Mouse (Mus musculus): Measurements from ENCODE around the gene Cdyl2. TPM values are rescaled to one million over a fixed set of nuclear protein-coding genes. Genes with fewer than 3 reads are reported as not detected.

The Cdyl2 gene
- polyA plus RNA-seq, 1 experiment from 2014 or later, result 10.2 TPM

DNA sequence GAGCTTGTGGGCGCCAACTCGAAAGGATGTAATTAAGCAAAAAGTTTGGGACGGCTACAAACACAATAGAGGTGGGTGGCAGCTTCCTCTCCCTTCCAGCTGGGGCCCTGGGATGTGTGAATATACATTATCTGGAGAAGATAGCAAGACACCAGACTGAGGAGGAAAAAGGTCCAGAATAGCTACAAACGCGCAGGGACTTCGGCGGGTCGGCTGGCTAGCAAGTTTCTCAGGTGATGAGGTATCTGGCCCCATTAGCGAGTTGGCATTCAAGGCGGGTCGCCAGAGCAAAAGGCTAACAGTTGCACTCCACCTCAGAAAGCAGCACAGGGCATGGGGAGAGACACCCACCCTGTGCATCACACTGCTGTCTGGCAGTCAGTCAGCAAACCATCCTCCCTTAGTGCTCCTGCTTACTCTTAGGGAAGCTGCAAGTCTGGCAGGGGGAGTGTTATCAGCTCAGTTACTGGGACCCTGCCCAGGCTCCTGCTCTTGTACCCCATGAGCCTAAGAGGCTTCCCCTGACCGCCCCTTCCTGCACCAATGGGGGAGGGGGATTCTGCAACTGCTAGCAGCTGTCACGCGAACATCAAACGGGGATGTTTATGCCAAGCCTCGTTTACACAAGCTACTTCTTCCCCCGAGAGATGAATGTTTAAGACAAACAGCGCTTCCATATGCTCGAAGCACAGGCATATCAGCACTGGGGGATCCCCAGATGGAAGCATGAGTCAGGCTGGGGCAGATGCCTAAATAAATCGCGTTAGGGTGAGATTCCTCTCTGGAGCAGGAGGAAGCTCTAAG is 111.4 kb downstream of the Cdyl2 start:
- no peaks in the 10 kb centered on the region for H3K27me3 ChIP-seq (ENCODE audit: control insufficient read depth, insufficient read depth, low read length)
- ATAC-seq (ENCODE audit: insufficient read depth, low FRiP score, low TSS enrichment) (no peak), DNase-seq (ENCODE audit: low spot score) (no peak)
- no peak overlapping the region for H3K4me2 ChIP-seq (ENCODE audit: low read depth)
- 72% methylated on average over 21 of the region's 21 CpGs for WGBS
- no peaks in the 10 kb centered on the region for H3K36me3 ChIP-seq (ENCODE audit: control insufficient read depth, insufficient read depth, low read length)
- no peaks in the 10 kb centered on the region for H3K9me3 ChIP-seq (ENCODE audit: control insufficient read depth, low read length)
- no peak overlapping the region for H3K9ac ChIP-seq (ENCODE audit: low read length)
- H3K4me3 ChIP-seq (ENCODE audit: low read depth, low read length), result no peak overlapping the region
- H3K27ac ChIP-seq (ENCODE audit: low read depth, low read length), result no peak overlapping the region
- H3K4me1 ChIP-seq (ENCODE audit: control insufficient read depth, insufficient read depth, low read length), result no peaks in the 10 kb centered on the region

DNA sequence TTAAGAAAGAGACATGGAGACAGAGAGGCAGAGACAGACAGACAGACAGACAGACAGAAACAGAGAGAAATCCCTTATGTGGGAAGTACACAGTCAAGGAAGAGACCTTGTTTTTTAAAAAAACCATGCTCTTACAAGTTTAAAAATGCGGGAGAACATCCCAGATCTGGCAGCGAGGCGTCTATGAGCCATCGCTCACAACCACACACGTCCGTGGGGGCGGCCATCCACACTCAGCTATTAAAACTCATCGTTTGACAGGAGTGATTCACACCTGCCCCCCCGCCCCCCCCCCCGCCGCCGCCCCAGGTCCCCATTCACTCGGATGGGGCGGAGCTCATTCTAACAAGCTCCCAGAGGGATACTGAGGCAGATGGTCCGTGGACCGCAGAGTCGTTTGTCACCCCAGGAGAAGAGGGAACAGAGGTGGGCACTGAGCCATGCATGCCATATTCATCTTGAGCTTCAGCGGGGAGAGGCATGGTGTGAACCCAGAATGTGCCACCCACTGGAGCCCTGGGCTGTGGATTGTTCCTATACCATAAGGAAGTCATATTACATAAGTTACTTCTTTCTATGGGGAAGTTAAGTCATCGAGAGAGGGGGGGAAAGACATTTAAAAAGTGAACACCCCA is 113.0 kb downstream of the Cdyl2 start:
- H3K36me3 ChIP-seq (ENCODE audit: control insufficient read depth, insufficient read depth, low read length), result no peaks in the 10 kb centered on the region
- H3K4me2 ChIP-seq (ENCODE audit: low read depth), result no peak overlapping the region
- ATAC-seq (ENCODE audit: insufficient read depth, low FRiP score, low TSS enrichment) (peak; percentile 50; the same call in 1 of the 2 replicates), DNase-seq (ENCODE audit: low spot score) (no peak)
- 71% methylated on average over 19 of the region's 19 CpGs for WGBS
- no peak overlapping the region for H3K27ac ChIP-seq (ENCODE audit: low read depth, low read length)
- H3K4me1 ChIP-seq (ENCODE audit: control insufficient read depth, insufficient read depth, low read length), result no peaks in the 10 kb centered on the region
- H3K4me3 ChIP-seq (ENCODE audit: low read depth, low read length), result no peak overlapping the region
- H3K9me3 ChIP-seq (ENCODE audit: control insufficient read depth, low read length), result no peaks in the 10 kb centered on the region
- H3K9ac ChIP-seq (ENCODE audit: low read length), result no peak overlapping the region
- no peaks in the 10 kb centered on the region for H3K27me3 ChIP-seq (ENCODE audit: control insufficient read depth, insufficient read depth, low read length)

DNA sequence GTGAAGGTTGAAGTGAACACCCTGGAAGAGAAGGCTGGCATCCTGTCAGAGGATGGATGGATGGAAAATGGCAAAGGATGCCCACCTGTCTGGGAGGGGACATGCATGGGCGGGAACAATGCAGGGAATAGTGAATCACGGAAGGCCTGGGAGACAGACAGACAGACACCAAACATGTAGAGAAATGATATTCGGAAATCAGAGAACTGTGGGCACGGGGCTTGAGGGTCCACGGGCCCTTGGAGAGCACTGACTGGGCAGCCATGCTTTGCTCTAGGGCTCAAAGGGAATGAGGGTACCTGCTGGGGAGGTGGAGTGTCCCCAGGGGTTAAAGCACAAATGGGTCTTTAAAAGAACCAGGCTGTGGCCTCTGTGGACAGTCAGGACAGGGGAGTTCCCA is 113.6 kb downstream of the Cdyl2 start:
- DNase-seq (ENCODE audit: low spot score) (no peak), ATAC-seq (ENCODE audit: insufficient read depth, low FRiP score, low TSS enrichment) (no peak)
- Histone ChIP-seq H3K27me3 (ENCODE audit: control insufficient read depth, insufficient read depth, low read length) (no peaks in the 10 kb centered on the region), H3K4me2 (ENCODE audit: low read depth) (no peak overlapping the region), H3K4me1 (ENCODE audit: control insufficient read depth, insufficient read depth, low read length) (no peaks in the 10 kb centered on the region), H3K9ac (ENCODE audit: low read length) (no peak overlapping the region), H3K4me3 (ENCODE audit: low read depth, low read length) (no peak overlapping the region), H3K27ac (ENCODE audit: low read depth, low read length) (no peak overlapping the region), H3K36me3 (ENCODE audit: control insufficient read depth, insufficient read depth, low read length) (no peaks in the 10 kb centered on the region), H3K9me3 (ENCODE audit: control insufficient read depth, low read length) (no peaks in the 10 kb centered on the region)
- WGBS, result 90% methylated on average over 5 of the region's 5 CpGs

DNA sequence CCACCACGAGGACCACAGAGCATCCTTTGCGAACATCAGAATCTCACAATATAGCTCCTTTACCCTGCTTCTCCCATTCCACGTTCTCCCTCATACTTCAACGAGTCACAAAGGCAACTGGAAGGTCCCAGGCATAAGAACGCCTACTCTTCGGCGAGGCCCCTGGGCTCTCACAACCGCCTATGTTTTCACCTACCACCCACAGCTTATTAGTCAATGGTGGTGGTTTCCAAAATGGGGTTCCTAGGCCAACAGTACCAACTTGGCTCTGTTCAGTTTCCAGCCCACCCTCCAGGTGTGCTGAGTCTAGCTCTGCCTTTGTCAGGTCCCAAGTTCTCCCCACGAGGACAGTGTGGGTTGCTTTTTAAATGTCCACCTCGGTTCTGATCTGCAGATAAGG is 114.0 kb downstream of the Cdyl2 start:
- WGBS, result 93% methylated on average over 10 of the region's 10 CpGs
- ATAC-seq (ENCODE audit: insufficient read depth, low FRiP score, low TSS enrichment), result no peak
- H3K4me3 ChIP-seq (ENCODE audit: low read depth, low read length), result no peak overlapping the region

DNA sequence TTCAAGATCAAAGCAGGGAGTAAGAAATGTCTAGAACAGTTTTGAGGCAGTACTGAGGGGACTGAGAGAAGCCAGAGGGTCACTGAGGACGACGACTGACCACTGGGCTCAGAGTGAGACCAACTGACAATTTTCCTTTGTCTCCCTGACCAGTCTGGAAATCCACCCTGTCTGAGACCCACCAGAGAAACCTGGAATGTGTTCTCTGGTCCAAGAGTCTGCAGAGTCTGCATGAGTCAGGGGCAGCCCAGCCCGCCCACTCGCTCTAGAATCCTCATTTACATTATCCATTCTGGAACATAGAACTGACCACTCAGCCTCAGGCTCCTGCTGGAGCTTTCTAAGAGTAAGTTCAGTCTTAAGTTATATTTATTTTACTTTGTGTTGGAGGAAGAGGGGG is 114.9 kb downstream of the Cdyl2 start:
- Histone ChIP-seq H3K4me2 (ENCODE audit: low read depth) (no peak overlapping the region), H3K9me3 (ENCODE audit: control insufficient read depth, low read length) (no peaks in the 10 kb centered on the region), H3K27ac (ENCODE audit: low read depth, low read length) (no peak overlapping the region), H3K4me1 (ENCODE audit: control insufficient read depth, insufficient read depth, low read length) (no peaks in the 10 kb centered on the region), H3K36me3 (ENCODE audit: control insufficient read depth, insufficient read depth, low read length) (no peaks in the 10 kb centered on the region), H3K4me3 (ENCODE audit: low read depth, low read length) (no peak overlapping the region), H3K27me3 (ENCODE audit: control insufficient read depth, insufficient read depth, low read length) (no peaks in the 10 kb centered on the region), H3K9ac (ENCODE audit: low read length) (no peak overlapping the region)
- ATAC-seq (ENCODE audit: insufficient read depth, low FRiP score, low TSS enrichment) (no peak), DNase-seq (ENCODE audit: low spot score) (no peak)
- WGBS, result 87% methylated on average over 4 of the region's 4 CpGs

More for the DNA sequence above, 114.0 kb downstream of the Cdyl2 start:
- no peak overlapping the region for H3K4me2 ChIP-seq (ENCODE audit: low read depth)
- no peak for DNase-seq (ENCODE audit: low spot score)
- H3K27ac ChIP-seq (ENCODE audit: low read depth, low read length), result no peak overlapping the region
- H3K9ac ChIP-seq (ENCODE audit: low read length), result no peak overlapping the region
- H3K4me1 ChIP-seq (ENCODE audit: control insufficient read depth, insufficient read depth, low read length), result no peaks in the 10 kb centered on the region
- no peaks in the 10 kb centered on the region for H3K36me3 ChIP-seq (ENCODE audit: control insufficient read depth, insufficient read depth, low read length)
- H3K27me3 ChIP-seq (ENCODE audit: control insufficient read depth, insufficient read depth, low read length), result no peaks in the 10 kb centered on the region
- H3K9me3 ChIP-seq (ENCODE audit: control insufficient read depth, low read length), result no peaks in the 10 kb centered on the region

DNA sequence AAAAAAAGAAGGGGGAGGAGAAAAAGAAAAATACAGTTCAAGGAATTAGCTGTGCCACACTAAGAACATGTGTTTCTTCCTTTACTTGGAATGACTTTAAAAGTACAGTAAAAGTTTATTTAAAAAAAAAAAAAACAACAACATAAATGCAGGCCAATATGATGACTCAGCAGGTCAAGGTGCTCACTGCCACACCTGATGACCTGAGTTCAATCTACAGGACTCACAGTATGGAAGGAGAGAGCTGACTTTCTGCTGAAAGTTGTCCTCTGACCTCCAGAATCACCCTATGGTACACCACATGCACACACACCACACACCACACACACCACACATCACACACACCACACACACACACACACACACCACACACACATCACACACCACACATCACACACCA is 116.4 kb downstream of the Cdyl2 start:
- H3K27me3 ChIP-seq (ENCODE audit: control insufficient read depth, insufficient read depth, low read length), result no peaks in the 10 kb centered on the region
- H3K9ac ChIP-seq (ENCODE audit: low read length), result no peak overlapping the region
- H3K9me3 ChIP-seq (ENCODE audit: control insufficient read depth, low read length), result no peaks in the 10 kb centered on the region
- no peak for ATAC-seq (ENCODE audit: insufficient read depth, low FRiP score, low TSS enrichment)
- no peaks in the 10 kb centered on the region for H3K36me3 ChIP-seq (ENCODE audit: control insufficient read depth, insufficient read depth, low read length)
- H3K4me2 ChIP-seq (ENCODE audit: low read depth), result no peak overlapping the region
- H3K4me1 ChIP-seq (ENCODE audit: control insufficient read depth, insufficient read depth, low read length), result no peaks in the 10 kb centered on the region
- H3K27ac ChIP-seq (ENCODE audit: low read depth, low read length), result no peak overlapping the region
- H3K4me3 ChIP-seq (ENCODE audit: low read depth, low read length), result no peak overlapping the region
- no peak for DNase-seq (ENCODE audit: low spot score)

DNA sequence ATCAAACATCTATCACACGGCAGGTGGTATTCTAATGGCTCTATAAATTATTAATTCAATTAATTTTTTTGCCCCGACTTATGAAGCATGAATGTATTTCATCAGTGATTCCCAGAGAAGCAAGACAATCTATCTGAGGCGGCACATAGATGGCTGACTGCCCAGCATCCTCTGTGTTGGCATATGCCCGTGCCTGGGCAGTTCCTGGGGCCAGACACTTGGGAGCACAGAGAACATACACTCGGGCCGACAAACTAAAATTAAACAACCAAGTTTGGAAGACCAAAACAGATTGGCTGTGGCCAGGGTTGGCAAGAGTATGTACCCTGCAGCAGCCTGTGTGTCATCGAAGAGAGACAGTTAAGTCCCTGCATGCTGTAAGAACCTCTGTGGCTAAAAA is 117.9 kb downstream of the Cdyl2 start:
- Histone ChIP-seq H3K36me3 (ENCODE audit: control insufficient read depth, insufficient read depth, low read length) (no peaks in the 10 kb centered on the region), H3K9ac (ENCODE audit: low read length) (no peak overlapping the region), H3K27ac (ENCODE audit: low read depth, low read length) (no peak overlapping the region), H3K4me2 (ENCODE audit: low read depth) (no peak overlapping the region), H3K4me3 (ENCODE audit: low read depth, low read length) (no peak overlapping the region), H3K4me1 (ENCODE audit: control insufficient read depth, insufficient read depth, low read length) (no peaks in the 10 kb centered on the region), H3K27me3 (ENCODE audit: control insufficient read depth, insufficient read depth, low read length) (no peaks in the 10 kb centered on the region), H3K9me3 (ENCODE audit: control insufficient read depth, low read length) (no peaks in the 10 kb centered on the region)
- DNase-seq (ENCODE audit: low spot score), result no peak
- ATAC-seq (ENCODE audit: insufficient read depth, low FRiP score, low TSS enrichment), result no peak
- WGBS, result 89% methylated on average over 7 of the region's 7 CpGs

DNA sequence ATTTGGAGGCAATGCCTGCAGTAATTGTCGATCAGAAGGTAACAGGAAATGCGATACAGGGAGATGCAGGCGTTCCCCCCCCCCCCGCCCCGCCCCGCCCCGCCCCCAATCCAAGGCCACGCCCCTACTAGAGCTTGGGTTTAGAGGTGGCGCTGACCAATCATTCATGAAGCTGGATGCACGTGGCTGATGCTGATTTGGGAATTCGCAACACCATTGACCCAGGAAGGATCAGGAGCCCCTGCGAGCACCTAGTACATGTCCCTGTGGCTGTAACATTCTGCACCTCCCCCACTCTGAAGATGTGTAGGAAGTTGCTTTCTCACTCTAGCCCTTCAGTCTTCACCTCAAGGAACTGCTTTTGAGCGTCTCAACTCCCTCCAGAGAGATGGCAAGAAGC is 126.6 kb downstream of the Cdyl2 start:
- Histone ChIP-seq H3K9me3 (ENCODE audit: control insufficient read depth, low read length) (no peaks in the 10 kb centered on the region), H3K36me3 (ENCODE audit: control insufficient read depth, insufficient read depth, low read length) (no peaks in the 10 kb centered on the region), H3K27ac (ENCODE audit: low read depth, low read length) (no peak overlapping the region), H3K4me2 (ENCODE audit: low read depth) (no peak overlapping the region), H3K9ac (ENCODE audit: low read length) (no peak overlapping the region), H3K27me3 (ENCODE audit: control insufficient read depth, insufficient read depth, low read length) (no peaks in the 10 kb centered on the region), H3K4me3 (ENCODE audit: low read depth, low read length) (no peak overlapping the region), H3K4me1 (ENCODE audit: control insufficient read depth, insufficient read depth, low read length) (no peaks in the 10 kb centered on the region)
- DNase-seq (ENCODE audit: low spot score) (no peak), ATAC-seq (ENCODE audit: insufficient read depth, low FRiP score, low TSS enrichment) (no peak)
- 47% methylated on average over 13 of the region's 13 CpGs for WGBS

DNA sequence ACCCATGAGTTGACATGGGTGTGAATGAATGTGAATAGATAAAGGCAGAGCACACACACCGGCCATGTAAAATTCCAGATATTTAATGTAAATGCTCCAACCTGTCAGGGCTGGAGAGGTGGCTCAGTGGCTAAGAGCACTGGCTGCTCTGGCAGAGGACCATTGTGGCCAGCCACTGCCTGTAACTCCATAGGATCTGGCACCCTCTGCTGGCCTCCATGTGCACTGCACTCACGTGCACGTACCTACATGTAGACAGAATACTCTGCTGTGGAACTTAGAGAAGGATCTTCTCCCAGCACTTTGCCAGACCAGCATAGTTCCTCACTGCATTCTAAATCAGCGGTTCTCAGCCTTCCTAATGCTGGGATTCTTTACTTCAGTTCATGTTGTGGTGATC is 130.0 kb downstream of the Cdyl2 start:
- ATAC-seq (ENCODE audit: insufficient read depth, low FRiP score, low TSS enrichment) (no peak), DNase-seq (ENCODE audit: low spot score) (no peak)
- H3K4me1 ChIP-seq (ENCODE audit: control insufficient read depth, insufficient read depth, low read length), result no peaks in the 10 kb centered on the region
- no peak overlapping the region for H3K4me2 ChIP-seq (ENCODE audit: low read depth)
- H3K9me3 ChIP-seq (ENCODE audit: control insufficient read depth, low read length), result no peaks in the 10 kb centered on the region
- H3K9ac ChIP-seq (ENCODE audit: low read length), result no peak overlapping the region
- WGBS, result 94% methylated on average over 4 of the region's 4 CpGs
- H3K4me3 ChIP-seq (ENCODE audit: low read depth, low read length), result no peak overlapping the region
- no peaks in the 10 kb centered on the region for H3K27me3 ChIP-seq (ENCODE audit: control insufficient read depth, insufficient read depth, low read length)
- H3K36me3 ChIP-seq (ENCODE audit: control insufficient read depth, insufficient read depth, low read length), result no peaks in the 10 kb centered on the region
- no peak overlapping the region for H3K27ac ChIP-seq (ENCODE audit: low read depth, low read length)

Data from neural tube, embryonic 11.5 days (tissue).